Mouse (Mus musculus) E14TG2a.4 (cell line): ENCODE results near the gene Itga10.

ENCODE experiments used
- CTCF ChIP-seq: conservative IDR thresholded peaks from 2 replicates; pipeline ENCODE4 v1.5.1; 2014; ENCODE audit warnings: low read length
- NANOG ChIP-seq: IDR thresholded peaks from 2 replicates; pipeline ENCODE4 v1.6.1; 2014; ENCODE audit warnings: borderline replicate concordance, low read length, mixed read lengths

DNA sequence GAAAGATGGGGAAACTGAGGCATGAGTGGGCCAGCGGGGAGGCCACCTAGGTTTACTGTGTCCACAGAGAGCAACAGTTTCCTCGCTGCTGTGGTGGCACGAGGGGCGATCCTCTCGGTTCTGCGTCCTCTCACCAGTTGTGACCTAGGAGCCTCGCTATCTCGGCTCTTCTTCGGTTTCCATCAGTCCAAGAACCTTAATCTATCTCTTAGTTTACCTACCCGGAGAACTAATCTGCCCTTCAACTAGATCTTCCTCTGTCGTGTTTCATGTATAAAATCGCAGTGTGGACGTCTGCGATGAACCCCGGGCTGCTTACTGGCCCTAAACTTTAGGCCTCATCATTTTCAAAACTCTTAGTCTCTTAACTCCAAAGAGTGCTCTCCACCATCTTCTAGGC is 9.5 kb upstream of the Itga10 start:
- no peak for TF ChIP-seq CTCF
- no peak for TF ChIP-seq NANOG
